Mouse (Mus musculus): ENCODE measurements at regions not wholly inside any gene's neighbourhood (a gene's known extent, or its start where the extent isn't known, plus 50 kb on each side); places are given as distances from the start of the nearest gene placed in this dataset.
A peak's percentile ranks its signal among the peaks of the same experiment; 100 is the strongest.

- ATAC-seq (ENCODE audit: poor library complexity, severe bottlenecking), result no peak
Measured at GRCm38 (mm10) chr4:45592766-45593165, 60.5 kb upstream of the Shb start.

GRCm38 (mm10) chr4:45591405-45592315 lies 59.4 kb upstream of the Shb start:
- ATAC-seq (ENCODE audit: poor library complexity, severe bottlenecking), result no peak

- no peak for ATAC-seq (ENCODE audit: poor library complexity, severe bottlenecking)
Measured at GRCm38 (mm10) chr4:45590836-45591235, 58.6 kb upstream of the Shb start.

GRCm38 (mm10) chr4:45588322-45588721 lies 56.1 kb upstream of the Shb start:
- no peak for ATAC-seq (ENCODE audit: poor library complexity, severe bottlenecking)

GRCm38 (mm10) chr4:45587202-45587601 lies 54.9 kb upstream of the Shb start:
- ATAC-seq (ENCODE audit: poor library complexity, severe bottlenecking), result peak; percentile 62; the same call in 1 of the 2 replicates

- ATAC-seq (ENCODE audit: poor library complexity, severe bottlenecking), result no peak
Measured at GRCm38 (mm10) chr4:45586310-45586709, 54.0 kb upstream of the Shb start.

GRCm38 (mm10) chr4:45585188-45585820 lies 53.0 kb upstream of the Shb start:
- no peak for ATAC-seq (ENCODE audit: poor library complexity, severe bottlenecking)

- no peak for ATAC-seq (ENCODE audit: poor library complexity, severe bottlenecking)
Measured at GRCm38 (mm10) chr4:45583966-45584365, 51.7 kb upstream of the Shb start.

GRCm38 (mm10) chr4:45582496-45582895 lies 50.2 kb upstream of the Shb start:
- no peak for ATAC-seq (ENCODE audit: poor library complexity, severe bottlenecking)
